Mouse (Mus musculus): ENCODE data around the gene Hsf2bp. TPM values are rescaled to one million over a fixed set of nuclear protein-coding genes. Genes with fewer than 3 reads are reported as not detected.

The Hsf2bp gene
- total and polyA plus RNA-seq, 3 experiments = 0.34 to 1.0 (median 0.75) TPM

- in situ Hi-C loops (cut with MboI; ENCODE audit: low pct_ligation_motif_present, low pct_unique_long_range_greater_than_20kb, low sequenced_read_pairs) = no loop called here
- Histone ChIP-seq H3K9ac (ENCODE audit: insufficient read depth, low read depth) (no peak overlapping the region), H3K79me2 (replicated peaks; ENCODE audit: control insufficient read depth, extremely low read depth, insufficient read depth, poor library complexity, severe bottlenecking) (no peaks in the 10 kb centered on the region), H3K4me3 (replicated peaks in 1 of 3; ENCODE audit: low read depth in 2 of 3, low read length in 2 of 3, poor library complexity in 1 of 3) (no peak overlapping the region), H3K36me3 (replicated peaks in 1 of 2; ENCODE audit: control insufficient read depth in 1 of 2, insufficient read depth in 1 of 2, low read length in 1 of 2) (no peaks in the 10 kb centered on the region), H3K4me1 (ENCODE audit: control insufficient read depth in 1 of 2, insufficient read depth in 2 of 2) (peaks cover 25 to 51% of the 10 kb centered on the region in 2 experiments), H3K27me3 (replicated peaks) (no peaks in the 10 kb centered on the region), H3K27ac (ENCODE audit: insufficient read depth, low read depth) (no peak overlapping the region), H3K4me2 (ENCODE audit: insufficient read depth, low read depth, poor library complexity, severe bottlenecking) (no peak overlapping the region), H3K9me3 (replicated peaks; ENCODE audit: low read length) (no peaks in the 10 kb centered on the region)
- dilution Hi-C loops (cut with MboI; ENCODE audit: extremely low pct_ligation_motif_present, extremely low pct_unique_long_range_greater_than_20kb, low sequenced_read_pairs) = no loop called here
- TF ChIP-seq ZNF384 (IDR thresholded peaks at IDR 0.05; ENCODE audit: low read depth, low read length) (no peak), E2F4 (IDR thresholded peaks at IDR 0.05; ENCODE audit: insufficient replicate concordance, low read depth, low read length) (no peak), GABPA (IDR thresholded peaks at IDR 0.05; ENCODE audit: insufficient replicate concordance, low read depth, low read length) (no peak), RCOR1 (conservative IDR thresholded peaks at IDR 0.05; ENCODE audit: low read depth, low read length) (no peak), HCFC1 (IDR thresholded peaks at IDR 0.05; ENCODE audit: low read depth, low read length) (no peak), CHD2 (IDR thresholded peaks at IDR 0.05; ENCODE audit: low read length) (no peak), CHD1 (IDR thresholded peaks at IDR 0.05; ENCODE audit: low read depth, low read length) (no peak), MYC (IDR thresholded peaks at IDR 0.05; ENCODE audit: low read depth, low read length) (no peak), KAT2A (IDR thresholded peaks at IDR 0.05; ENCODE audit: insufficient replicate concordance, low read length) (no peak), SIN3A (IDR thresholded peaks at IDR 0.05; ENCODE audit: low read length) (no peak), IRF4 (IDR thresholded peaks at IDR 0.05; ENCODE audit: low read depth, low read length) (no peak), POLR2AphosphoS2 (IDR thresholded peaks at IDR 0.05; ENCODE audit: low read depth, low read length) (no peak), MAZ (IDR thresholded peaks at IDR 0.05; ENCODE audit: low read depth, low read length) (no peak)
- DNase-seq (ENCODE audit: extremely low read depth) = no peak
Measured at GRCm38 (mm10) chr17:31918374-31918773, 117.8 kb downstream of the Hsf2bp start.

- H3K36me3 ChIP-seq (replicated peaks in 1 of 2; ENCODE audit: control insufficient read depth in 1 of 2, insufficient read depth in 1 of 2, low read length in 1 of 2) = peaks cover 0 to 3% of the 10 kb centered on the region in 2 experiments
- TF ChIP-seq ZNF384 (IDR thresholded peaks at IDR 0.05; ENCODE audit: low read depth, low read length) = no peak
- TF ChIP-seq CHD1 (IDR thresholded peaks at IDR 0.05; ENCODE audit: low read depth, low read length) = no peak
- TF ChIP-seq MAX (IDR thresholded peaks at IDR 0.05; ENCODE audit: low read length) = no peak
- TF ChIP-seq TBP (conservative IDR thresholded peaks at IDR 0.05; ENCODE audit: low read depth, low read length) = no peak
- no peak for TF ChIP-seq CTCF (conservative IDR thresholded peaks at IDR 0.05 in 1 of 2, IDR thresholded peaks at IDR 0.05 in 1 of 2; ENCODE audit: low read depth in 2 of 2, low read length in 2 of 2)
- no peak for TF ChIP-seq JUN (IDR thresholded peaks at IDR 0.05; ENCODE audit: insufficient read depth, low read depth, low read length)
- in situ Hi-C loops (cut with MboI; ENCODE audit: low pct_ligation_motif_present, low pct_unique_long_range_greater_than_20kb, low sequenced_read_pairs) = no loop called here
- dilution Hi-C loops (cut with MboI; ENCODE audit: extremely low pct_ligation_motif_present, extremely low pct_unique_long_range_greater_than_20kb, low sequenced_read_pairs) = no loop called here
- H3K9ac ChIP-seq (ENCODE audit: insufficient read depth, low read depth) = no peak overlapping the region
- no peak overlapping the region for H3K4me3 ChIP-seq (replicated peaks in 1 of 3; ENCODE audit: low read depth in 2 of 3, low read length in 2 of 3, poor library complexity in 1 of 3)
- no peak for DNase-seq (ENCODE audit: extremely low read depth)
- peaks cover 22 to 39% of the 10 kb centered on the region in 2 experiments for H3K4me1 ChIP-seq (ENCODE audit: control insufficient read depth in 1 of 2, insufficient read depth in 2 of 2)
- H3K4me2 ChIP-seq (ENCODE audit: insufficient read depth, low read depth, poor library complexity, severe bottlenecking) = no peak overlapping the region
- H3K27me3 ChIP-seq (replicated peaks) = no peaks in the 10 kb centered on the region
- no peaks in the 10 kb centered on the region for H3K79me2 ChIP-seq (replicated peaks; ENCODE audit: control insufficient read depth, extremely low read depth, insufficient read depth, poor library complexity, severe bottlenecking)
- no peak overlapping the region for H3K27ac ChIP-seq (ENCODE audit: insufficient read depth, low read depth)
- H3K9me3 ChIP-seq (replicated peaks; ENCODE audit: low read length) = no peaks in the 10 kb centered on the region
Measured at GRCm38 (mm10) chr17:31916461-31916775, 119.7 kb downstream of the Hsf2bp start.

Data from CH12.LX (cell line).